Mouse (Mus musculus) urinary bladder, adult 2 months (tissue): ENCODE data around the gene Naaladl1. TPM values are rescaled to one million over a fixed set of nuclear protein-coding genes. Genes with fewer than 3 reads are reported as not detected.
A peak's percentile ranks its signal among the peaks of the same experiment; 100 is the strongest.

Experiments used
- DNase-seq: peaks from one replicate; pipeline ENCODE4 v3.0.0; 2022; ENCODE audit warnings: low spot score
- polyA plus RNA-seq: library from polyadenylated mRNA; depleted of rRNA; stranded (reverse); fragments of >200 nt; gene quantifications from 2 replicates; pipeline ENCODE4 v1.2.3, GENCODE M21; 2012

Naaladl1 gene
- polyA plus RNA-seq, 1 experiment = 0.06 TPM

GRCm38 (mm10) chr19:6082156-6082555 lies 23.4 kb upstream of the Naaladl1 start, which contains the start of gene Gm28374:
Gm28374 (minus strand) TSS chr19:6082256.
- no peak for DNase-seq

- peak; percentile 82 for DNase-seq
These were observed 20.9 kb upstream of the Naaladl1 start, which contains the start of the genes Zfpl1 and Cdca5 for GRCm38 (mm10) chr19:6084478-6085248. Zfpl1 (minus strand) TSS chr19:6084956. Cdca5 (plus strand) TSS chr19:6084983.

- no peak for DNase-seq
These were observed 20.1 kb upstream of the Naaladl1 start for GRCm38 (mm10) chr19:6085417-6085879.

- DNase-seq = no peak
These were observed 16.7 kb upstream of the Naaladl1 start for GRCm38 (mm10) chr19:6088841-6089240.

GRCm38 (mm10) chr19:6094119-6094518 lies 11.5 kb upstream of the Naaladl1 start, which contains the start of gene AC131692.1:
AC131692.1 (plus strand) TSS chr19:6094419.
- no peak for DNase-seq

GRCm38 (mm10) chr19:6097847-6098246 lies 7.7 kb upstream of the Naaladl1 start:
- no peak for DNase-seq

GRCm38 (mm10) chr19:6101186-6101585 lies 4.4 kb upstream of the Naaladl1 start:
- DNase-seq = no peak

- DNase-seq = no peak
These were observed 3.3 kb upstream of the Naaladl1 start for GRCm38 (mm10) chr19:6102169-6102853.

- DNase-seq = no peak
These were observed 1.1 kb upstream of the Naaladl1 start for GRCm38 (mm10) chr19:6104476-6104875.

- DNase-seq = no peak
These were observed 7.5 kb downstream of the Naaladl1 start for GRCm38 (mm10) chr19:6113116-6113515.

- no peak for DNase-seq
These were observed 10.7 kb downstream of the Naaladl1 start for GRCm38 (mm10) chr19:6116113-6116850.

- peak; percentile 61 for DNase-seq
These were observed 11.9 kb downstream of the Naaladl1 start for GRCm38 (mm10) chr19:6117346-6117985.

- peak; percentile 70 for DNase-seq
These were observed 12.5 kb downstream of the Naaladl1 start, which contains the start of gene Sac3d1 for GRCm38 (mm10) chr19:6117986-6118676. Sac3d1 (minus strand) TSS chr19:6118650.

- no peak for DNase-seq
These were observed 13.1 kb downstream of the Naaladl1 start for GRCm38 (mm10) chr19:6118677-6119185.

GRCm38 (mm10) chr19:6121761-6122160 lies 16.2 kb downstream of the Naaladl1 start:
- DNase-seq = no peak

- DNase-seq = no peak
These were observed 17.7 kb downstream of the Naaladl1 start for GRCm38 (mm10) chr19:6123330-6123729.

- no peak for DNase-seq
These were observed 19.3 kb downstream of the Naaladl1 start for GRCm38 (mm10) chr19:6124898-6125297.

- no peak for DNase-seq
These were observed 20.7 kb downstream of the Naaladl1 start for GRCm38 (mm10) chr19:6126289-6126688.

- DNase-seq = no peak
These were observed 21.4 kb downstream of the Naaladl1 start for GRCm38 (mm10) chr19:6126789-6127580.
